Mouse (Mus musculus) cortical plate, adult 2 months (tissue): ENCODE measurements at regions not wholly inside any gene's neighbourhood (a gene's known extent, or its start where the extent isn't known, plus 50 kb on each side); places are given as distances from the start of the nearest gene placed in this dataset.
A peak's percentile ranks its signal among the peaks of the same experiment; 100 is the strongest.

Experiments used
- H3K27ac ChIP-seq: fragments of 200-500 bp; 2 replicates; pipeline ENCODE4 v1.5.1; 2012; ENCODE audit warnings: low read length, control low read depth, inconsistent platforms; ENCODE audit not compliant: insufficient read depth
- H3K4me1 ChIP-seq: fragments of 200-500 bp; 2 replicates; pipeline ENCODE4 v1.6.1; 2011; ENCODE audit warnings: low read length; ENCODE audit not compliant: control insufficient read depth, insufficient read depth
- H3K4me3 ChIP-seq: fragments of 200-500 bp; 2 replicates; pipeline ENCODE4 v1.5.1; 2011; ENCODE audit warnings: mild to moderate bottlenecking, low read length, control low read depth; ENCODE audit not compliant: insufficient read depth
- CTCF ChIP-seq: fragments of 200-500 bp; IDR thresholded peaks from 2 replicates; pipeline ENCODE4 v1.5.1; 2011; ENCODE audit warnings: mild to moderate bottlenecking, control low read depth, low read length; ENCODE audit not compliant: insufficient read depth; ENCODE audit errors: extremely low read depth
- POLR2A ChIP-seq: fragments of 200-500 bp; IDR thresholded peaks from 2 replicates; pipeline ENCODE4 v1.6.1; 2011; ENCODE audit warnings: mild to moderate bottlenecking, low read length, control low read depth; ENCODE audit not compliant: insufficient read depth; ENCODE audit errors: extremely low read depth

DNA sequence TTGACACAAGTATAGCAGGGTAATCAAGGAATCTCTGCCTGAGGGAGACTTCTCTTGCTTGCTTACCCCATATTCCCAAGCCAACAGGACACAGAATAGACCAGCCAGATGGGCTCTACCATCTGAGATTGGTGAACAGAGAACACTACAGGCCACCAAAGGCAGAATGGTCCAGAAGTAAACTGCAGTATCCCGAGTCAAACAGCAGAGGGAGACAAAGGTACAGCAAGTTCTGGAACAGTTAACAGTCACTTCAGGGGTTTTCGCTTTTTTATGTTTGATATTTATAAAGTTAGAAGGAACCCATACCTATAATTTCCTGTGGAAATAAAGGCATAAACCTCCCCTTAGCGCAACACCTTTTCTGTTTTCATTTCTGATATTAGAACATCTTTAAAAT lies 325.5 kb upstream of the 9130204L05Rik start:
- no peak overlapping the region for H3K27ac ChIP-seq
- TF ChIP-seq POLR2A (no peak), CTCF (peak; percentile 24; the same call in 1 of the 2 replicates)
- no peak overlapping the region for H3K4me3 ChIP-seq
- H3K4me1 ChIP-seq, result no peaks in the 10 kb centered on the region
